Mouse (Mus musculus) cerebellum, adult 9-11 months (tissue): Measurements from ENCODE around the gene Tmem132a.

ENCODE experiments used
- DNase-seq: peaks from one replicate; pipeline ENCODE4 v3.0.0; 2022

The Tmem132a gene

GRCm38 (mm10) chr19:10829436-10830175 lies 40.1 kb downstream of the Tmem132a start, which contains the start of gene Cd6:
Cd6 (minus strand) TSS chr19:10830058.
- DNase-seq, result no peak

DNA sequence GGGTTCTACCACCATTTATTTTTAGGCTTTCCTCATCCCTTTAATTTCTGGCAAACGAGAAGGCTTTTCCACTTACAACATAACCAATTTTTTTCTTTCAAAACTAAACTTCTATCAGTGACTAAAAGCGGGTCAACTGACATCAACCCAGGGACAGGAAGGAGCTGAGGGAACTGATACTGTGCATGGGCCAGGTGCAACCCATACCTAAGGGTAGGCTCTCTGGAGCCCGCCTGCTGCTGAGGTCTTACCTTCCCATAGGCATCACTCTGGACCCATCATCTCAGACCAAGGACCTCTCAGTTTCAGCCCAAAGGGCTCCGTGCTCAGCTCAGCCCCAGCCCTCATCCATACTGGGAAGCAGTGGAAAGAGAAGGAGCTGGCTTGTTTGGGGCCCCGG lies 41.4 kb downstream of the Tmem132a start:
- DNase-seq, result no peak

DNA sequence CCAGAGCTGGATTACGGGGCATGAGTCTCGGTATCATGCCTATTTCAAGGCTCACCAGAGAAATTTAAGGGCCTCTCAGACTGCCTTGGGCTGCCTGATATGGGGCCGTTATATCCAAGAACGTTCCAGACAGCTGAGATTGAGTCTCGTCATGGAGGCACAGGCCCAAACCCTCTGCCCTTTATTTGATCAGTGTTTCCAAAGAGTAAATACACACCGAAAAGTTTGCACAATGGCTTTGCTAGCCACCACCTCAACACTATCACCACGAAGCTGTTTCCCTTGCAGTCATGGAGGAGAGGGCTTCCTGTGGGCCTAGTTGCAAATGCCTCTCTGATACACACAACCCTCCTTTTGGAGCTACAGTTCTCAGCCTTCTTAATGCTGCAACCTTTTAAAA lies 45.7 kb downstream of the Tmem132a start:
- DNase-seq, result no peak

- no peak for DNase-seq
These were observed 47.2 kb downstream of the Tmem132a start for GRCm38 (mm10) chr19:10822534-10822933.

DNA sequence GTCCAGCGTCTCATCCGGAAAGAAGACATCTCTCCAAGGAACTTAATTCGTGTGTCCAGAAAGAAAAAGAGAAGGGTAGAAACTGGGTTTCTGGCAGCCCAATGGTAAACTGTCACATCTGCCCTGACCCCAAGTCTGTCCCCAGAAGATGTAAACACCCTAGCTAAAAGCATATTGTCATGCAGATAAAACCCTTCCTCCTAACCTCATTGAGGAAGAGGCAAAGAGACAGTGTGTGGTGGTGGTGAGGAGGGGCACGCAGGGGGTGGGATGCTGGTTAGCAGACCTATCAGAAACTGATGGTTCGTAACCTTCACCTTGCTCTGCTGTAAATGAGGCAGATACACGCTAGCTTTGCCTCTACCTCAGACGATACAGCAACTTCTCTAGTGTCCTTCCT lies 48.4 kb downstream of the Tmem132a start:
- DNase-seq, result no peak

DNA sequence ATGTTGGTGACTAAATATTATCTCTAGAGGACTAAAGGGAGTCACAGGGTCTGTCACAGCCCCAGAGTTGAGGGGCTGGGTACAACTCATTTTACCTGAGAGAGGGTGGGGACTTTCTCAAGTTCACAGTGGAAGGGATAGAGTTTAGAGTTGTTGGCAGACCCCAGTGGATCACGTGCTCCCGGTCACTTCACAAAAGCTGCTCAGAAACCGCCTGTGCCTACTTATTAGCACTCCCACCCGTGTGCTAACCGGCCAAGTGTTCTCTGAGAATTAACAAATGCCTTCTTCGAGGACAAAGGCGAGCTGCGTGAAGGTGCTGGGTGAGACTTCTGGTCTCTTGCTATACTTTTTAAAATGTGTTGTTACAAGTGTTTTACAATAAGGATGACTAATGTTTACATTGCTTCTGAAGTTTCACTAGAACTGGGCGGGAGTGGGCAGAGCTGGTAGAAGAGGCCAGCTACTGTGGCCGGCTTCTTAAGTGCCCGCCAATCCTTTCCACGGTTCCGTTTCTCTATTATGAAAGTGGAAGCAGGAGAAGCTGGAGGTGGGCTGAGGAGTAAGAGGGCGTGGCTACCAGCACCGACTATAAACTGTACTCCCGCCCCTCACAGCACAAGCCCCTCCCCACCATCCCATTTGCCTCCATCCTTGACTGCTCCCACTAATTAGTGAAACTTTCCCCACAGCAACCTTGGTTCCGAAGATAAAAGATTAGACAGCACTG lies 51.4 kb downstream of the Tmem132a start:
- no peak for DNase-seq

GRCm38 (mm10) chr19:10816462-10816861 lies 53.3 kb downstream of the Tmem132a start:
- no peak for DNase-seq

DNA sequence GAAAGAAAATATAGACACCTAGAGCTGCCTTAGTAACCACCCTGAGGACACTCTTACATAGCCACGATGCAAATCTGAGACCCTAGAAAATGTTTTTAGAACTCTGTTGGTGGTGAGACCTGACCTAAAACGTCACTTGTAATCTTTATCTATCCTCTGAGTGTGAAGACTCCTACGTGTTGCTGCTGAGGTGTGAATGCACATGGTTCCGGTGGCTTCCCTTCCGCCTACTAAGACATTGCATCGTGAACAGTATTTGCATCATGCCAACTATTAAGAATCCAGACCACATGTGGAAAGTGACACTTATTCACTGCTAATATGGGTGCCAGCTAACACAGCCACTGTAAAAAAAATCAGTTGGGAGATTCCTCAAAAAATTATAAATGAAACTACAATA lies 53.9 kb downstream of the Tmem132a start:
- no peak for DNase-seq

- DNase-seq, result peak; percentile 22
These were observed 55.8 kb downstream of the Tmem132a start for GRCm38 (mm10) chr19:10813905-10814304.

- no peak for DNase-seq
These were observed 56.7 kb downstream of the Tmem132a start for GRCm38 (mm10) chr19:10813039-10813438.

- DNase-seq, result no peak
These were observed 58.3 kb downstream of the Tmem132a start for GRCm38 (mm10) chr19:10811471-10811870.

DNA sequence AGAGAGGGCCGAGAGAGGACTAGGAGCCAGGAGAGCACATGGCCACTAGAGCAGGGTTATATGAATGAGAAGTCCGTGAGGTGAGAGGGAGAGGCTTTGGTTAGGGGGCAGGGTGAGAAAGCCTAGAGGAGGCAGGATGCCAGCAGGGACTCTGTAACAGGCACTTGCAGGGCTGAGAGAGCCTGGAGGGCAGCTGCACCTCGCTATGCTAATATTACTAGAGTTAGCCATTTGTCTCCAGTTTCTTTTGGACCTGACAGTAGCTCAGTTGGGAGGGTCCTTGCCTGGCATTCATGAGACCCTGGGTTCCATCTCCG lies 59.6 kb downstream of the Tmem132a start:
- DNase-seq, result peak; percentile 45

DNA sequence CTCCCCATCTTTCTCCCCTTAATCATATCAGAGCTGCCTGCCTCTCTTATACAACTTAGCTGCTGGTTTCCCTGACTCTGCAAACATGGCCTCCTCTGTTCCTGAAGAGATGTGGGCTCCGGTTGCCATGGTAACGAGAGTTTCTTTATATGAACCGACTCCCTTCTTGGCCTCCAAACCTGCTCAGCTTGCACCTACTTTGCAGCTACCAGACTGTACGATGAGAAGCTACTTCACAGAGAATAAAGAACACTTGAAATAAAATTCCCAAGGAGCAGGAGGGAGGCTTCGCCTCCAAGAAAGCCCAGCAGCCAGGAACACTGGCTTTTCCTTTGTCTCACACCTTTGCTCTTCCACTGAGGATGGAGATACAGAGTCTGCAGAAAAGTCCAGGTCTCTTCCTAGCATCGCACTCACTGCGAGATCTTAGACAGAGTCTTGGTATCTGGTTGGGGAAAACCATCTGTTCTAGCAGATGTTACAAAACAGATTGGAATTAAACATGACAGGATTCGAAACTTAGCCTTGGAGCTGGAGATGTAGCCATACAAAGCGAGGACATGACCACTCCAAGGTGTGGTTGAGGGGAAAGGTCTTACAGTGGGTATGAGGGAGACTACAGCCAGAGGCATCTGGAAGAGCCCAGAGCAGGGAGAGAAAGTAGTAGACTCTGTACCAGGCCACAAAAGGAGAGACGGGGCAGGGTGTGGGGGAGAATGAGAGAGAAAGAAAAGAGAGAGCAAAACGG lies 60.1 kb downstream of the Tmem132a start:
- peak; percentile 39 for DNase-seq

DNA sequence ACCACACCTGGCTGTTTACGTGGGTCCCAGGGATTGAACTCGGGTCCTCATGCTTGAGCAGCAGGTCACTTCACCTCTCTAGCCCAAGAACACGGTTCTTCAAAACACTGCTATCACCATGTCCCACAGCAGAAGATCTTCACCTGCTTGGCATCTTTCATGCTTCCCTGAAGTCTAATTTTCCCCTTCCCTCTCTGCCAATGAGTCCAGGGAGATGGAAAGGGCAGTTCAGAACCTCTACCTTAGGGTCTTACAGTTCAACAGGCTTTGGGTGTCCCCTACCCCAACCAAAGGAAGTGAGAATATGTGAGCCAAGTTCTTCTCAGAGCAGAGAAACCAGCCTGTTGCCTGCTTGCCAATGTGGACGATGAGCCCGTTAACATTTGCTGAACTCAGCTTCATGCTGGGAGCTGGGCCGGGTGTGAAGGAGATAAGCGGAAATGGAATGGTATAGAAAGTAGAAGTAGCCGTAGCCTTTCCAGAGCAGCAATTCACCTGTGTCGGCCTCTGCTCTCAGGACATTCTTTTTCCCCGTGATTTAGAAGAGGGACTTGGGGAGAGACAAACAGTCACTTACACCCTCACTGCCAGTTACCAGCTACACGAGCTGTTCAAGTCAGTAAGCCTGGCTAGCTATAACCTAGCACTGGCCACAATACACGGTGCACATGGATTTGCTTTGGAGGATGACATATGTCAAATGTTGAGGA lies 61.1 kb downstream of the Tmem132a start:
- peak; percentile 62 for DNase-seq
